Mouse (Mus musculus): ENCODE results near the gene Cacng4.

- TF ChIP-seq ZNF384 (IDR thresholded peaks at IDR 0.05; ENCODE audit: low read depth, low read length) = no peak
- TF ChIP-seq HCFC1 (IDR thresholded peaks at IDR 0.05; ENCODE audit: borderline replicate concordance, insufficient read depth, low read length) = no peak
- no peak for TF ChIP-seq MAFK (IDR thresholded peaks at IDR 0.05; ENCODE audit: insufficient read depth, low read depth, low read length)
Observed at GRCm38 (mm10) chr11:107806058-107806457, 11.7 kb upstream of the Cacng4 start.

All from ES-E14 (cell line).